Mouse (Mus musculus) midbrain, embryonic 14.5 days (tissue): ENCODE data around the gene Cldn7. TPM values are rescaled to one million over a fixed set of nuclear protein-coding genes. Genes with fewer than 3 reads are reported as not detected.
"Not testable (repeated sequence)": the region's sequence is repeated elsewhere in the genome, so short reads cannot be mapped to it uniquely, and the experiment has no call there.

ENCODE experiments used
- ATAC-seq: fragments of 200-750 bp; cut with Nextera tagmentation; 2 replicates; pipeline ENCODE4 v1.8.0; 2017; ENCODE audit warnings: moderate number of reproducible peaks, moderate library complexity; ENCODE audit not compliant: low FRiP score, low TSS enrichment
- DNase-seq: peaks from one replicate; pipeline ENCODE4 v3.0.0-alpha.2; 2015
- H3K27ac ChIP-seq: fragments of 300-500 bp; sonication (generic); replicated peaks from 2 replicates; pipeline ENCODE4 v1.5.1; 2014; ENCODE audit warnings: mild to moderate bottlenecking, low read depth, low read length, moderate library complexity
- H3K27me3 ChIP-seq: fragments of 300-500 bp; sonication (generic); 2 replicates; pipeline ENCODE4 v1.6.1; 2014; ENCODE audit warnings: low read length, control low read depth, mixed read lengths; ENCODE audit not compliant: control insufficient read depth, insufficient read depth
- H3K36me3 ChIP-seq: fragments of 300-500 bp; sonication (generic); 2 replicates; pipeline ENCODE4 v1.6.1; 2014; ENCODE audit warnings: low read length, control low read depth; ENCODE audit not compliant: control insufficient read depth, insufficient read depth
- H3K4me1 ChIP-seq: fragments of 300-500 bp; sonication (generic); 2 replicates; pipeline ENCODE4 v1.6.1; 2014; ENCODE audit warnings: mild to moderate bottlenecking, antibody characterized with exemption, low read length, control low read depth; ENCODE audit not compliant: control insufficient read depth, insufficient read depth
- H3K4me2 ChIP-seq: fragments of 300-500 bp; sonication (generic); 2 replicates; pipeline ENCODE4 v1.6.1; 2014; ENCODE audit warnings: mild to moderate bottlenecking, low read length, moderate library complexity
- H3K4me3 ChIP-seq: fragments of 300-500 bp; sonication (generic); replicated peaks from 2 replicates; pipeline ENCODE4 v1.5.1; 2014; ENCODE audit warnings: low read depth, low read length
- H3K9ac ChIP-seq: fragments of 300-500 bp; sonication (generic); replicated peaks from 2 replicates; pipeline ENCODE4 v1.6.1; 2014; ENCODE audit warnings: mild to moderate bottlenecking, low read length, moderate library complexity
- H3K9me3 ChIP-seq: fragments of 300-500 bp; sonication (generic); 2 replicates; pipeline ENCODE4 v1.6.1; 2016; ENCODE audit warnings: low read length, control low read depth, mixed read lengths; ENCODE audit not compliant: control insufficient read depth
- WGBS: fragments of 180-500 bp; shearing (Covaris S2); extraction: QIAGEN DNeasy Blood & Tissue Kit; methylation state at CpG from one replicate; pipeline ENCODE4 v1.1.7; 2014; 5-methylcytosine and 5-hydroxymethylcytosine counted together
- polyA plus RNA-seq: library from polyadenylated mRNA; unstranded; fragments of >200 nt; fragmentation: Nextera tagmentation; extraction: Ambion mirVana; gene quantifications from 2 replicates; pipeline ENCODE4 v1.2.1, GENCODE M21; 2014

Gene Cldn7
- polyA plus RNA-seq, 1 experiment from 2014 or later, result not detected

GRCm38 (mm10) chr11:69955618-69956017 is 9.0 kb upstream of the Cldn7 start:
- ATAC-seq, H3K4me1 ChIP-seq: not testable (repeated sequence)
- 80% methylated on average over 4 of the region's 4 CpGs for WGBS

GRCm38 (mm10) chr11:69956218-69956617 is 8.4 kb upstream of the Cldn7 start:
- 77% methylated on average over 1 of the region's 1 CpGs for WGBS
- Histone ChIP-seq H3K4me1 (no peaks in the 10 kb centered on the region), H3K9me3 (no peaks in the 10 kb centered on the region), H3K9ac (no peak overlapping the region), H3K27ac (no peak overlapping the region), H3K4me2 (no peak overlapping the region), H3K4me3 (no peak overlapping the region), H3K27me3 (no peaks in the 10 kb centered on the region), H3K36me3 (no peaks in the 10 kb centered on the region)
- no peak for DNase-seq
- ATAC-seq, result no peak

More at GRCm38 (mm10) chr11:69955618-69956017, 9.0 kb upstream of the Cldn7 start:
- H3K27ac ChIP-seq, H3K4me2 ChIP-seq, H3K36me3 ChIP-seq, H3K4me3 ChIP-seq, H3K9ac ChIP-seq, H3K9me3 ChIP-seq, H3K27me3 ChIP-seq, DNase-seq: not testable (repeated sequence)

GRCm38 (mm10) chr11:69960616-69961015 is 4.0 kb upstream of the Cldn7 start:
- 22% methylated on average over 5 of the region's 5 CpGs for WGBS
- DNase-seq (no peak), ATAC-seq (no peak)
- Histone ChIP-seq H3K27me3 (peaks cover 28% of the 10 kb centered on the region), H3K9ac (no peak overlapping the region), H3K4me3 (no peak overlapping the region), H3K4me2 (no peak overlapping the region), H3K27ac (no peak overlapping the region), H3K9me3 (no peaks in the 10 kb centered on the region), H3K4me1 (no peaks in the 10 kb centered on the region), H3K36me3 (no peaks in the 10 kb centered on the region)

GRCm38 (mm10) chr11:69961841-69962240 is 2.7 kb upstream of the Cldn7 start:
- Histone ChIP-seq H3K4me1 (0 out of 2 replicates have a peak, but pooled peaks cover 4% of the 10 kb centered on the region), H3K27me3 (peaks cover 40% of the 10 kb centered on the region), H3K4me2 (no peak overlapping the region), H3K9me3 (no peaks in the 10 kb centered on the region), H3K4me3 (no peak overlapping the region), H3K9ac (no peak overlapping the region), H3K27ac (no peak overlapping the region), H3K36me3 (no peaks in the 10 kb centered on the region)
- ATAC-seq (no peak), DNase-seq (no peak)
- WGBS, result 51% methylated on average over 5 of the region's 5 CpGs

- Histone ChIP-seq H3K36me3 (peaks cover 20% of the 10 kb centered on the region), H3K4me2 (0 out of 2 replicates have a peak overlapping the region, but pooled peaks have one; percentile 17), H3K4me1 (0 out of 2 replicates have a peak, but pooled peaks cover 5% of the 10 kb centered on the region), H3K9ac (no peak overlapping the region), H3K27ac (no peak overlapping the region), H3K9me3 (no peaks in the 10 kb centered on the region), H3K4me3 (0 out of 2 replicates have a peak overlapping the region, but pooled peaks have one; percentile 7), H3K27me3 (peaks cover 55% of the 10 kb centered on the region)
- 2% methylated on average over 49 of the region's 49 CpGs for WGBS
- DNase-seq (peak; percentile 28), ATAC-seq (no peak)
Observed at GRCm38 (mm10) chr11:69965271-69966005, 859 bp downstream of the Cldn7 start.

DNA sequence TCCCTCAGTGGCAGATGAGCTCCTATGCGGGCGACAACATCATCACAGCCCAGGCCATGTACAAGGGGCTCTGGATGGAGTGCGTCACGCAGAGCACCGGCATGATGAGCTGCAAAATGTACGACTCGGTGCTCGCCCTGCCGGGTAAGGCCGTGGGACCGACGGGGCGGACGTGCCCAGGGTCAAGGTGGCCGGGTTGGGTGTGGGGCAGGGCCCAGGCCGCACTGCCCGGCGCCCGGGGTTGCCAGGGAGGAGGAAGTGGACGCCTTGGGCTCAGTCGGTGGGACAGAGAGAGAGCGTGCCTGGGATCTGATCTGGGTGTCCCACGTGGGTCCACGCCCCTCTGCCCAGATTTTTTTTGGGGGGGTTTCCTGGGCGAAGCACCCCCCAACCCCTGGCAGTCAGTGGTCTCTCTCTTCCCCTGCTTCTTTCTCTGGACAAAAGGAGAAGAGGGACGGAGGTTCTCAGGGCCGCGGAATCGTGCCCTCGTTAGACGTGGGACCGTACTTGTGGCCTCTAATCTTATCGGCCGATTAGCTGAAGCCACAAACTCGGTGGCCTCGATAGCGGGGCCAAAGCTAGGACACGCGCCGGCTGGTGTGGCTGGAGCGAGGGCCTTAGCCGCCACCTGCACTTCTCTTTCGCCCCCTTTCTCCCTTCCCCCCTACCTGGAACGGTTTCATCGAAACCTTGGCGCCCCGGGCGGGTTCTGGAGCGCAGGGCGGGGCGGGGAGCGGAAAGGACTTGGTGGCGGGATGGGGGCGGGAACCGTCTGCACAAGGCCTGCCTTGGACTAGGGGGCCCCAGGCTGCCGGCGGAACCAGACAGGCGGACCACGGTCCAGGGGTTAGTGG is 1.7 kb downstream of the Cldn7 start:
- H3K27me3 ChIP-seq, result peaks cover 55% of the 10 kb centered on the region
- no peak for ATAC-seq
- 1% methylated on average over 58 of the region's 59 CpGs for WGBS

DNA sequence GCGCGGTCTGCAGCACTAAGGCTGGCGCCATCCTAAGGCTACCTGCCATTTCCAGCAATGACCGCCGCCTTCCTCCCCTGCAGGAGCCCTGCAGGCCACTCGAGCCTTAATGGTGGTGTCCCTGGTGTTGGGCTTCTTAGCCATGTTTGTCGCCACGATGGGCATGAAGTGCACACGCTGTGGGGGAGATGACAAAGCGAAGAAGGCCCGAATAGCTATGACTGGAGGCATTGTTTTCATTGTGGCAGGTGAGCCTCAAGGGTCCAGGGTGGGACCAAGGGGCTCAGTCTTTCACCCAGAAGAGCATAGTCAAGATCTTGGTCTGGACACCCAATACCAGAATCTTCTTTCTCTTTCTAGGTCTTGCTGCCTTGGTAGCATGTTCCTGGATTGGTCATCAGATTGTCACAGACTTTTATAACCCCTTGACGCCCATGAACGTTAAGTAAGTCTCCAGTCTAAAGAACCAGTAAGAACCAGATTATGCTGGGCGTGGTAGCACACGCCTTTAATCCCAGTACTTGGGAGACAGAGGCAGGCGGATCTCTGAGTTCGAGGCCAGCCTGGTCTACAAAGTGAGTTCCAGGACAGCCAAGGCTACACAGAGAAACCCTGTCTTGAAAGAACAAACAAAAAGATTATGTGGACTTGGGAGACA is 2.4 kb downstream of the Cldn7 start:
- DNase-seq, result peak; percentile 25
- Histone ChIP-seq H3K36me3 (peaks cover 24% of the 10 kb centered on the region), H3K9ac (no peak overlapping the region), H3K4me1 (0 out of 2 replicates have a peak, but pooled peaks cover 5% of the 10 kb centered on the region), H3K9me3 (no peaks in the 10 kb centered on the region), H3K27ac (no peak overlapping the region), H3K27me3 (peaks cover 55% of the 10 kb centered on the region), H3K4me3 (peak overlapping the region; percentile 18), H3K4me2 (peak overlapping the region; percentile 40)
- 37% methylated on average over 17 of the region's 17 CpGs for WGBS
- no peak for ATAC-seq

More for the DNA sequence above, 1.7 kb downstream of the Cldn7 start:
- 0 out of 2 replicates have a peak overlapping the region, but pooled peaks have one; percentile 9 for H3K9ac ChIP-seq
- no peak for DNase-seq
- no peaks in the 10 kb centered on the region for H3K9me3 ChIP-seq
- H3K36me3 ChIP-seq, result peaks cover 21% of the 10 kb centered on the region
- peak overlapping the region; percentile 40 for H3K4me2 ChIP-seq
- no peak overlapping the region for H3K27ac ChIP-seq
- peak overlapping the region; percentile 18 for H3K4me3 ChIP-seq
- 0 out of 2 replicates have a peak, but pooled peaks cover 5% of the 10 kb centered on the region for H3K4me1 ChIP-seq

DNA sequence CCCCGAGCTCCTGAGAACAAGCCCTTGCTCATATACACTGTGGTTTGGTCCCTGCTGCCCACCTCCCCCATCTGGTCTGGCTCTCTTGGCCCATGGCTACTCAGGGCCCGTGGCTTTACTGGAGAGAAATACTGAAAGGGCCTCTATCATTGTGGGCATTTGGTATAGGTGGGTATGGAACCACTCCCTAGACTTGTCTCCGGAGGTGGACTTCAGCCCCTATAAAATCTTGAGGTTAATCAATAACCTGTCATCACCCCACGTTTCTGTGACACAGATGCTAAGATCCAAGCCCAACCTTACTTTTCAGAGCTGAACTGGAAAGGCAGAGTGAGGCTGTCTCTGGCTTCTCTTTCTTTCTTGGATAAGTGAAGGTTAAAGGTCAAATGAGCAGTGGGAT is 4.2 kb downstream of the Cldn7 start:
- Histone ChIP-seq H3K9ac (no peak overlapping the region), H3K9me3 (no peaks in the 10 kb centered on the region), H3K36me3 (peaks cover 39% of the 10 kb centered on the region), H3K27ac (no peak overlapping the region), H3K4me3 (no peak overlapping the region), H3K4me2 (no peak overlapping the region), H3K4me1 (0 out of 2 replicates have a peak, but pooled peaks cover 5% of the 10 kb centered on the region), H3K27me3 (peaks cover 45% of the 10 kb centered on the region)
- ATAC-seq (no peak), DNase-seq (no peak)
- 92% methylated on average over 4 of the region's 4 CpGs for WGBS
